Mouse (Mus musculus) lung, postnatal 0 days (tissue): Measurements from ENCODE around the gene Kbtbd2. TPM values are rescaled to one million over a fixed set of nuclear protein-coding genes. Genes with fewer than 3 reads are reported as not detected.

ENCODE experiments used
- ATAC-seq: fragments of 200-750 bp; cut with Nextera tagmentation; 2 replicates; pipeline ENCODE4 v1.8.0; 2017; ENCODE audit warnings: moderate library complexity
- DNase-seq: peaks from one replicate; pipeline ENCODE4 v3.0.0-alpha.2; 2016; ENCODE audit warnings: low spot score
- H3K27ac ChIP-seq: fragments of 300-500 bp; sonication (generic); 2 replicates; pipeline ENCODE4 v1.5.1; 2014; ENCODE audit warnings: antibody characterized with exemption, mild to moderate bottlenecking, low read length, mixed read lengths
- H3K27me3 ChIP-seq: fragments of 300-500 bp; sonication (generic); replicated peaks from 2 replicates; pipeline ENCODE4 v1.6.1; 2014; ENCODE audit warnings: low read length, mixed read lengths; ENCODE audit not compliant: insufficient read depth
- H3K36me3 ChIP-seq: fragments of 300-500 bp; sonication (generic); 2 replicates; pipeline ENCODE4 v1.6.1; 2014; ENCODE audit warnings: low read length, mixed read lengths; ENCODE audit not compliant: insufficient read depth
- H3K4me1 ChIP-seq: fragments of 300-500 bp; sonication (generic); 2 replicates; pipeline ENCODE4 v1.6.1; 2014; ENCODE audit warnings: antibody characterized with exemption, low read depth, low read length, mixed read lengths; ENCODE audit not compliant: insufficient read depth
- H3K4me2 ChIP-seq: fragments of 300-500 bp; sonication (generic); replicated peaks from 2 replicates; pipeline ENCODE4 v1.6.1; 2014; ENCODE audit warnings: low read depth, mild to moderate bottlenecking, low read length, moderate library complexity, mixed read lengths
- H3K4me3 ChIP-seq: fragments of 300-500 bp; sonication (generic); 2 replicates; pipeline ENCODE4 v1.5.1; 2014; ENCODE audit warnings: low read depth, low read length
- H3K9ac ChIP-seq: fragments of 300-500 bp; sonication (generic); replicated peaks from 2 replicates; pipeline ENCODE4 v1.6.1; 2014; ENCODE audit warnings: low read depth, mild to moderate bottlenecking
- H3K9me3 ChIP-seq: fragments of 300-500 bp; sonication (generic); 2 replicates; pipeline ENCODE4 v1.6.1; 2016; ENCODE audit warnings: low read length, mixed read lengths
- CTCF ChIP-seq: IDR thresholded peaks from 2 replicates; pipeline ENCODE4 v1.5.1; 2016; ENCODE audit warnings: antibody characterized with exemption, mild to moderate bottlenecking
- EP300 ChIP-seq: IDR thresholded peaks from 2 replicates; pipeline ENCODE4 v1.6.1; 2016; ENCODE audit warnings: antibody characterized with exemption, mild to moderate bottlenecking, control low read depth
- WGBS: fragments of 180-500 bp; shearing (Covaris S2); extraction: QIAGEN DNeasy Blood & Tissue Kit; methylation state at CpG from one replicate; pipeline ENCODE4 v1.1.7; 2014; 5-methylcytosine and 5-hydroxymethylcytosine counted together
- polyA plus RNA-seq: library from polyadenylated mRNA; unstranded; fragments of >200 nt; fragmentation: Nextera tagmentation; extraction: Ambion mirVana; gene quantifications from 2 replicates; pipeline ENCODE4 v1.2.1, GENCODE M21; 2015

Kbtbd2 gene
- polyA plus RNA-seq, 1 experiment from 2014 or later = 20.5 TPM

DNA sequence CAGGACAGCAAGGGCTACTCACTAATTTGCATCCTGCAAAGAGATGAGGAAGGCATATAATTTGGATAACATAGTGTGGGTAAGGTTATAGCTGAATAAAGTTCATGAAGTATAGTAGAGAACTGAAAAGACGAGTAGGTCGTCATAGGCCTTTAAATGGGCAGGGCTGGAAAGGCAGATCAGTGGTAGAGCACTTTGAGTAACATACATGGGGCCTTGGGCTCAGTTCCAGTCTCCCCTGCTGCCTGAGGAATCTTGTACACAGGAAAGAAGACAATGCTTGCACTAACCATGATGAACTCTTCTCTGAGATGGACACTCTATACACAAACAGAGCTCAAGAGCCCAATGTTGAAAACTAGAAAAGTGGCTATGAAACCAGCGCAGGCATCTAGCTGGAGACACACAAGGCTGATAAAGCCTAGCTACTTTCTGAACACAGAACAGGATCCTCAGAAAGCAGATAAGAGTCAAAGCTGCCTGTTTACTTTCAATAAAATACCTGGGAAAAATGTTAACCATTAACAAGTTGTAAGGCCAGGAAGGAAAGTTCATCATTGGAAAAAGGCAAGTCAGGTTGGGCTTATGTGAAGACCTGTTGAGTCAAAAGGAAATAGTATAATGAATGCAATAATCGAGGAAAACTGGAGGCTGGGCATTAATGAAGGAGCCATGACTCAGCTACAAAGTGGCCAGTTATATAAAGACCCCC lies 13.9 kb downstream of the Kbtbd2 start:
- 70% methylated on average over 4 of the region's 4 CpGs for WGBS

DNA sequence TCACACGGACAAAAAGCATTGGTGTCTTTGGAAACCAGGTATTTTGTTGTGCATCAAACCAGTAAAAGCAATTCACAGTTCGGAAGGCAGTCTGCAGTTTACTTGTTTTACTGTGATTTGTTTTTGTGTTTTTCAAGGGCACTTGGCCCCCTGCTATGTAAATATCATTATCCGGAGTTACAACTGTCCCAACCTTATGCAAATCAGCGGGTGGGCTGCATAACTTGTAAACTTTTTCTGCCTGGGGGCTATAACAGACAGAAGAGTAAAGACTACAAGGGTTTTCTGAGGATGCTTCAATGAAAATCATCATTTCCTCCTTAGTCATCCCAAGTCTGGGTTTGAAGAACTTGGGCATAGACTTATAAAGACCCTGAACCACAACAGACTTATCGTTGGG lies 18.0 kb downstream of the Kbtbd2 start:
- WGBS = 92% methylated on average over 5 of the region's 5 CpGs

More for the DNA sequence above, 13.9 kb downstream of the Kbtbd2 start:
- Histone ChIP-seq H3K4me3 (no peak overlapping the region), H3K4me1 (no peaks in the 10 kb centered on the region), H3K36me3 (peaks cover 14% of the 10 kb centered on the region; the same call in 1 of the 2 replicates), H3K27me3 (no peaks in the 10 kb centered on the region), H3K9ac (no peak overlapping the region), H3K27ac (no peak overlapping the region), H3K4me2 (no peak overlapping the region), H3K9me3 (no peaks in the 10 kb centered on the region)
- DNase-seq = no peak
- no peak for ATAC-seq
- TF ChIP-seq CTCF = no peak
- TF ChIP-seq EP300 = no peak

GRCm38 (mm10) chr6:56775816-56776215 lies 21.8 kb downstream of the Kbtbd2 start:
- no peaks in the 10 kb centered on the region for H3K9me3 ChIP-seq
- ATAC-seq = no peak

More for the DNA sequence above, 18.0 kb downstream of the Kbtbd2 start:
- Histone ChIP-seq H3K9ac (no peak overlapping the region), H3K27ac (no peak overlapping the region), H3K4me1 (no peaks in the 10 kb centered on the region), H3K4me3 (no peak overlapping the region), H3K27me3 (no peaks in the 10 kb centered on the region), H3K4me2 (no peak overlapping the region), H3K36me3 (peaks cover 15% of the 10 kb centered on the region), H3K9me3 (no peaks in the 10 kb centered on the region)
- ATAC-seq (no peak), DNase-seq (no peak)
- TF ChIP-seq EP300 (no peak), CTCF (no peak)

DNA sequence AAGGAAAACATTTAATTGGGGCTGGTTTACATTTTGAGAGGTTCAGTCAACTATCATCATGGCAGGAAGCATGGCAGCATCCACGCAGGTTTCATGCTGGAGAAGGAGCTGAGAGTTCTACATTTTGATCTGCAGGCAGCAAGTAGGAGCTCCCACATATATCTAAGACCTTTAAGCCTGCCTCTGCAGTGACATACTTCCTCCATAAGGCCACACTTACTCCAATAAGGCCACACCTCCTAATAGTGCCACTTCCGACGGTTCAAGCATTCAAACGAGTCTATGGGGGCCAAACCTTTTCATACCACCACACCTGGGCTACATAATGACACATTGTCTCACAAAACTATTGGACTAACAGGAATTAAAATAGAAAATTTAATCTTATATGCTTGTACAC lies 31.9 kb downstream of the Kbtbd2 start:
- WGBS = 71% methylated on average over 4 of the region's 4 CpGs
- H3K27ac ChIP-seq = no peak overlapping the region
- H3K36me3 ChIP-seq = peaks cover 5% of the 10 kb centered on the region; the same call in 1 of the 2 replicates
- no peak overlapping the region for H3K4me2 ChIP-seq
- H3K27me3 ChIP-seq = no peaks in the 10 kb centered on the region
- no peak overlapping the region for H3K9ac ChIP-seq
- no peak for ATAC-seq
- no peaks in the 10 kb centered on the region for H3K9me3 ChIP-seq
- no peak overlapping the region for H3K4me3 ChIP-seq
- DNase-seq = no peak
- no peaks in the 10 kb centered on the region for H3K4me1 ChIP-seq
- no peak for TF ChIP-seq EP300
- no peak for TF ChIP-seq CTCF

More at GRCm38 (mm10) chr6:56775816-56776215, 21.8 kb downstream of the Kbtbd2 start:
- DNase-seq = peak; percentile 42
- no peak overlapping the region for H3K4me3 ChIP-seq
- WGBS = 16% methylated on average over 3 of the region's 3 CpGs
- peaks cover 15% of the 10 kb centered on the region for H3K36me3 ChIP-seq
- TF ChIP-seq CTCF (no peak), EP300 (no peak)
- H3K9ac ChIP-seq = no peak overlapping the region
- H3K4me2 ChIP-seq = no peak overlapping the region
- H3K4me1 ChIP-seq = no peaks in the 10 kb centered on the region
- H3K27me3 ChIP-seq = no peaks in the 10 kb centered on the region
- no peak overlapping the region for H3K27ac ChIP-seq

- H3K9ac ChIP-seq = no peak overlapping the region
- WGBS = 85% methylated on average over 3 of the region's 3 CpGs
- H3K4me3 ChIP-seq = no peak overlapping the region
- no peak for TF ChIP-seq EP300
- TF ChIP-seq CTCF = no peak
- ATAC-seq (no peak), DNase-seq (no peak)
- no peak overlapping the region for H3K27ac ChIP-seq
- no peak overlapping the region for H3K4me2 ChIP-seq
- H3K27me3 ChIP-seq = no peaks in the 10 kb centered on the region
- H3K36me3 ChIP-seq = peaks cover 5% of the 10 kb centered on the region; the same call in 1 of the 2 replicates
- no peaks in the 10 kb centered on the region for H3K9me3 ChIP-seq
- no peaks in the 10 kb centered on the region for H3K4me1 ChIP-seq
Measured at GRCm38 (mm10) chr6:56765265-56765664, 32.3 kb downstream of the Kbtbd2 start.

- H3K4me1 ChIP-seq = no peaks in the 10 kb centered on the region
- ATAC-seq (no peak), DNase-seq (no peak)
- no peak overlapping the region for H3K4me3 ChIP-seq
- WGBS = 91% methylated on average over 1 of the region's 1 CpGs
- no peak overlapping the region for H3K27ac ChIP-seq
- H3K9ac ChIP-seq = no peak overlapping the region
- no peaks in the 10 kb centered on the region for H3K9me3 ChIP-seq
- no peak overlapping the region for H3K4me2 ChIP-seq
- peaks cover 26% of the 10 kb centered on the region for H3K36me3 ChIP-seq
- H3K27me3 ChIP-seq = no peaks in the 10 kb centered on the region
- TF ChIP-seq EP300 (no peak), CTCF (no peak)
Measured at GRCm38 (mm10) chr6:56759324-56759723, 38.3 kb downstream of the Kbtbd2 start.
